Mouse (Mus musculus): ENCODE results near the gene Notch4. TPM values are rescaled to one million over a fixed set of nuclear protein-coding genes. Genes with fewer than 3 reads are reported as not detected.

Gene Notch4
- total RNA-seq, 1 experiment = 14.0 TPM

DNA sequence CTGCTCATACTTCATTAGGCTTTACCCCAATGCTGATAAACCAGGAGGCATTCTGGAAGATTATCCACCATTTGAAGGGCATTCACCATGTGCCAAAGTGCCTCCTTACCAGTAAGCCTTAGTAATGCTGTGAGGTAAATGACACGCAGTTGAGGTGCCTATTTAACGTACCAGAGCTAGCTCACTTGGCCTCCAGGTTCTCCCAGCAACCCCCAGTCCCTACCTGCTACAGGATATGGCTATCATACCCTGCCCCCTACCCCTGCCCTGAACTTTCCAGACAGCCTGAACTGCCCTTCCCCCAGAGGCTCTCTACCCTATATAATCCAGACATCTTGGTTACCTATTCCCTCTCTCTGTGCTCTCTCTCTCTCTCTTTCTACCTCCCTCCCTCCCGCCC is 24.7 kb downstream of the Notch4 start:
- Histone ChIP-seq H3K4me1 (ENCODE audit: control insufficient read depth in 2 of 2, insufficient read depth in 2 of 2, low read length in 2 of 2, poor library complexity in 1 of 2) (peaks cover 19 to 31% of the 10 kb centered on the region in 2 experiments), H3K9ac (ENCODE audit: insufficient read depth, low read depth, low read length, poor library complexity, severe bottlenecking) (no peak overlapping the region), H3K4me3 (ENCODE audit: insufficient read depth in 1 of 2, low read depth in 1 of 2, low read length in 2 of 2, poor library complexity in 1 of 2, severe bottlenecking in 1 of 2) (no peak overlapping the region), H3K9me3 (ENCODE audit: control insufficient read depth, insufficient read depth, low read depth, low read length) (no peaks in the 10 kb centered on the region), H3K36me3 (ENCODE audit: control insufficient read depth, insufficient read depth, low read length, poor library complexity, severe bottlenecking) (no peaks in the 10 kb centered on the region), H3K27ac (ENCODE audit: insufficient read depth, low read depth, low read length, poor library complexity, severe bottlenecking) (no peak overlapping the region)
- no peak for DNase-seq (ENCODE audit: low read depth, low spot score)
- TF ChIP-seq ZNF384 (IDR thresholded peaks at IDR 0.05; ENCODE audit: low read depth, low read length) = no peak
- no peak for TF ChIP-seq HCFC1 (IDR thresholded peaks at IDR 0.05; ENCODE audit: borderline replicate concordance, insufficient read depth, low read length)
- no peak for TF ChIP-seq ZC3H11A (IDR thresholded peaks at IDR 0.05; ENCODE audit: borderline replicate concordance, low read depth, low read length)
- no peak for TF ChIP-seq CHD2 (IDR thresholded peaks at IDR 0.05; ENCODE audit: low read depth, low read length)
- TF ChIP-seq MAFK (IDR thresholded peaks at IDR 0.05; ENCODE audit: insufficient read depth, low read depth, low read length) = no peak
- in situ Hi-C loops (cut with MboI; ENCODE audit: low sequenced_read_pairs in 2 of 2, unreplicated experiment in 2 of 2) = no loop called here

DNA sequence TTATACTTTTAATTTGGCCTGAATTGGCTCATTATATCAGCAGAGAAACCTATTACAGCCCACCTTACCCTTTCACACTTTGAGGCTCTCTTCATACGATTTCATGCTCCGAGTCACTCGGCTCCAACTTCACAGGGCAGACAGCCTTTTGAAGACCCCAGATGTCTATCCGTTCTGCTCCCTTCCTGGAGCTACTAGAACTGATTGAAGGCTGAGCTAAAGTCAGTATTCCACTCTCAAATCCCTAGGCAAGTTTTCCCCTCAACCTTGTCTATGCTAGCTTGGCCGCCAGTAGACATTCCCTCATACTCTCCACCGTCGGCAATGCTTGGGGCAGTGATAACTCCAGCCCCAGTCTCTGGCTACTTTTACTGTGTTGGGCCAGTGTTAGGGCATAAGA is 25.1 kb downstream of the Notch4 start:
- DNase-seq (ENCODE audit: low read depth, low spot score) = no peak
- H3K9ac ChIP-seq (ENCODE audit: insufficient read depth, low read depth, low read length, poor library complexity, severe bottlenecking) = peak overlapping the region; percentile 13; the same call in 1 of the 2 replicates
- no peak for TF ChIP-seq ZC3H11A (IDR thresholded peaks at IDR 0.05; ENCODE audit: borderline replicate concordance, low read depth, low read length)
- no peak for TF ChIP-seq MAFK (IDR thresholded peaks at IDR 0.05; ENCODE audit: insufficient read depth, low read depth, low read length)
- no peak for TF ChIP-seq CHD2 (IDR thresholded peaks at IDR 0.05; ENCODE audit: low read depth, low read length)
- TF ChIP-seq ZNF384 (IDR thresholded peaks at IDR 0.05; ENCODE audit: low read depth, low read length) = no peak
- TF ChIP-seq HCFC1 (IDR thresholded peaks at IDR 0.05; ENCODE audit: borderline replicate concordance, insufficient read depth, low read length) = no peak
- H3K4me1 ChIP-seq (ENCODE audit: control insufficient read depth in 2 of 2, insufficient read depth in 2 of 2, low read length in 2 of 2, poor library complexity in 1 of 2) = peaks cover 19 to 36% of the 10 kb centered on the region in 2 experiments
- H3K9me3 ChIP-seq (ENCODE audit: control insufficient read depth, insufficient read depth, low read depth, low read length) = no peaks in the 10 kb centered on the region
- H3K27ac ChIP-seq (ENCODE audit: insufficient read depth, low read depth, low read length, poor library complexity, severe bottlenecking) = no peak overlapping the region; the same call in 1 of the 2 replicates
- in situ Hi-C loops (cut with MboI; ENCODE audit: low sequenced_read_pairs in 2 of 2, unreplicated experiment in 2 of 2) = no loop called here
- peaks cover 3% of the 10 kb centered on the region; the same call in 1 of the 2 replicates for H3K36me3 ChIP-seq (ENCODE audit: control insufficient read depth, insufficient read depth, low read length, poor library complexity, severe bottlenecking)
- 0 out of 4 replicates have a peak overlapping the region, but pooled peaks of 1 of the 2 experiments have one; percentile 6 for H3K4me3 ChIP-seq (ENCODE audit: insufficient read depth in 1 of 2, low read depth in 1 of 2, low read length in 2 of 2, poor library complexity in 1 of 2, severe bottlenecking in 1 of 2)

DNA sequence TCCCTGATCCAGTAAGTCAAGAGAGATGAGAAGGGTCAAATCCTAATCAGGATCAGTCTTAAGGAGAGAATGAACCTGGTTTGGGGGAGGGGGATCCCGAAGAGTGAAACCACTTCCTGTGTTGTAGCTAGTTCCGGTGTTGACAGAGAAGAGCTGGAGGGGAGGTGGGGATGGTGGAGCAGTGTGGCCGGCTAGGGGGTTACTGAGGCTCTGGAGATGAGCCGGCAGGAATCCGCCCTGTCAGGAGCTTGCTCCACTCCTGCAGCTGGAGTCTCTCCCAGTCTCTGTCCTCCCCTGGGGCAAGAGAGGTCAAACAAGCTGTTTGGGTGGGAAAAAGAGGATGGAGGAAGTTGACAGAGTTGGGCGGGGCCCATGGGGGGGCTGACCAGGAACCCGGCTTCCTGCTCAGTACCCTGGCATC is 25.6 kb downstream of the Notch4 start, which contains the start of gene Gpsm3:
Gene Gpsm3, plus strand, starts transcription at position 126 of the 421 bp plus-strand sequence.
- peaks cover 19 to 38% of the 10 kb centered on the region in 2 experiments for H3K4me1 ChIP-seq (ENCODE audit: control insufficient read depth in 2 of 2, insufficient read depth in 2 of 2, low read length in 2 of 2, poor library complexity in 1 of 2)
- H3K36me3 ChIP-seq (ENCODE audit: control insufficient read depth, insufficient read depth, low read length, poor library complexity, severe bottlenecking) = peaks cover 6% of the 10 kb centered on the region; the same call in 1 of the 2 replicates
- H3K9me3 ChIP-seq (ENCODE audit: control insufficient read depth, insufficient read depth, low read depth, low read length) = no peaks in the 10 kb centered on the region
- H3K27ac ChIP-seq (ENCODE audit: insufficient read depth, low read depth, low read length, poor library complexity, severe bottlenecking) = no peak within 1 kb of the TSS; the same call in 1 of the 2 replicates
- in situ Hi-C loops (cut with MboI; ENCODE audit: low sequenced_read_pairs in 2 of 2, unreplicated experiment in 2 of 2) = no loop called here
- DNase-seq (ENCODE audit: low read depth, low spot score) = no peak
- peak within 1 kb of the TSS; percentile 6 to 40; a peak in 2 of 4 replicates for H3K4me3 ChIP-seq (ENCODE audit: insufficient read depth in 1 of 2, low read depth in 1 of 2, low read length in 2 of 2, poor library complexity in 1 of 2, severe bottlenecking in 1 of 2)
- TF ChIP-seq ZC3H11A (IDR thresholded peaks at IDR 0.05; ENCODE audit: borderline replicate concordance, low read depth, low read length) = no peak
- peak within 1 kb of the TSS; percentile 39; the same call in 1 of the 2 replicates for H3K9ac ChIP-seq (ENCODE audit: insufficient read depth, low read depth, low read length, poor library complexity, severe bottlenecking)

DNA sequence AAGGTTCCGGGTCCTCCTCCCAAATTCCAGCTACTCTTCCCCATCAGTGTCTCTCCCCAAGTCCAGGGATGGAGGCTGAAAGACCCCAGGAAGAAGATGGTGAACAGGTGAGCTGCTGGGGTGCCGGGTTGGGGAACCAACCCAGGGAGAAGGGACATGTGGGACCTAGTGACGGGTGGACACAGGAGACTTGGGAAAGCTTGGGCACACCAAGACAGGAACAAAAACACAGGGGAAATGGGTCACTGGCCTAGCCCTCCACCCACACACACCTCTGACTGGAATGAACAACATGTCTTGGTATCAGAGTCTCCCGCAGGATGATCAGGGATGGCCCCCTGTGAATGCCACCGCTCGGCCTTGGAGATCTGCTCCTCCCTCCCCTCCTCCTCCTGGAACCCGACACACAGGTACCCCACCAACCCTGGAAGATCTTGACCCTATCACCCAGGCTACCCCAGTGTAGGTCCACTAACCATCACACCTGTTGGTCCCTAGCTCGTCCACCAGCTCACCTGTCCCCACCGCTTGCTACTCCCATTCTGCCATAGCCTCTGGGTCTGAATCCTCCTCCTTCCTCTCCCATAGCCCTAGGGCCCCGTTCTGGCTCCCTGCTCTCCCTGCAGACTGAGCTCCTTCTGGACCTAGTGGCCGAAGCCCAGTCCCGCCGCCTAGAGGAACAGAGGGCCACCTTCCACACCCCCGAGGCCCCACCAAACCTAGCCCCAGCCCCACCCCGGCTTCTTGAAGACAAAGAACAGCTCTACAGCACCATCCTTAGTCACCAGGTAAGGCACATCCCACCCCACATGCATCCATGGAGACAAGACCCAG is 26.3 kb downstream of the Notch4 start:
- peak overlapping the region in 1 of 2 experiments; percentile 40; a peak in 1 of 4 replicates for H3K4me3 ChIP-seq (ENCODE audit: insufficient read depth in 1 of 2, low read depth in 1 of 2, low read length in 2 of 2, poor library complexity in 1 of 2, severe bottlenecking in 1 of 2)
- no peaks in the 10 kb centered on the region for H3K9me3 ChIP-seq (ENCODE audit: control insufficient read depth, insufficient read depth, low read depth, low read length)
- in situ Hi-C loops (cut with MboI; ENCODE audit: low sequenced_read_pairs in 2 of 2, unreplicated experiment in 2 of 2) = no loop called here
- peak overlapping the region; percentile 6; the same call in 1 of the 2 replicates for H3K27ac ChIP-seq (ENCODE audit: insufficient read depth, low read depth, low read length, poor library complexity, severe bottlenecking)
- H3K9ac ChIP-seq (ENCODE audit: insufficient read depth, low read depth, low read length, poor library complexity, severe bottlenecking) = peak overlapping the region; percentile 39; the same call in 1 of the 2 replicates
- TF ChIP-seq HCFC1 (IDR thresholded peaks at IDR 0.05; ENCODE audit: borderline replicate concordance, insufficient read depth, low read length) = no peak
- TF ChIP-seq MAFK (IDR thresholded peaks at IDR 0.05; ENCODE audit: insufficient read depth, low read depth, low read length) = no peak
- peaks cover 11% of the 10 kb centered on the region; the same call in 1 of the 2 replicates for H3K36me3 ChIP-seq (ENCODE audit: control insufficient read depth, insufficient read depth, low read length, poor library complexity, severe bottlenecking)
- peaks cover 19 to 43% of the 10 kb centered on the region in 2 experiments for H3K4me1 ChIP-seq (ENCODE audit: control insufficient read depth in 2 of 2, insufficient read depth in 2 of 2, low read length in 2 of 2, poor library complexity in 1 of 2)
- DNase-seq (ENCODE audit: low read depth, low spot score) = no peak
